Mouse (Mus musculus) neural tube, embryonic 12.5 days (tissue): ENCODE measurements around the gene Trmt44. TPM values are rescaled to one million over a fixed set of nuclear protein-coding genes. Genes with fewer than 3 reads are reported as not detected.
"Not testable (repeated sequence)": the region's sequence is repeated elsewhere in the genome, so short reads cannot be mapped to it uniquely, and the experiment has no call there.

Experiments
- ATAC-seq: fragments of 200-750 bp; cut with Nextera tagmentation; 2 replicates; pipeline ENCODE4 v1.8.0; 2017; ENCODE audit warnings: low read depth, mild to moderate bottlenecking, moderate TSS enrichment, moderate library complexity; ENCODE audit not compliant: low FRiP score
- H3K27ac ChIP-seq: fragments of 300-500 bp; sonication (generic); 2 replicates; pipeline ENCODE4 v1.5.1; 2016
- H3K27me3 ChIP-seq: fragments of 300-500 bp; sonication (generic); replicated peaks from 2 replicates; pipeline ENCODE4 v1.6.1; 2016; ENCODE audit warnings: mild to moderate bottlenecking
- H3K36me3 ChIP-seq: fragments of 300-500 bp; sonication (generic); 2 replicates; pipeline ENCODE4 v1.6.1; 2016; ENCODE audit warnings: mild to moderate bottlenecking
- H3K4me1 ChIP-seq: fragments of 300-500 bp; sonication (generic); 2 replicates; pipeline ENCODE4 v1.6.1; 2016
- H3K4me2 ChIP-seq: fragments of 300-500 bp; sonication (generic); replicated peaks from 2 replicates; pipeline ENCODE4 v1.6.1; 2016; ENCODE audit warnings: mild to moderate bottlenecking
- H3K4me3 ChIP-seq: fragments of 300-500 bp; sonication (generic); 2 replicates; pipeline ENCODE4 v1.5.1; 2016
- H3K9ac ChIP-seq: fragments of 300-500 bp; sonication (generic); 2 replicates; pipeline ENCODE4 v1.6.1; 2016; ENCODE audit warnings: mild to moderate bottlenecking
- H3K9me3 ChIP-seq: fragments of 300-500 bp; sonication (generic); 2 replicates; pipeline ENCODE4 v1.6.1; 2016; ENCODE audit warnings: mild to moderate bottlenecking
- WGBS: fragments of 180-500 bp; shearing (Covaris S2); methylation state at CpG from one replicate; pipeline ENCODE4 v1.1.7; 2016; 5-methylcytosine and 5-hydroxymethylcytosine counted together
- polyA plus RNA-seq: library from polyadenylated mRNA; unstranded; fragments of >200 nt; fragmentation: Nextera tagmentation; extraction: Ambion mirVana; gene quantifications from 2 replicates; pipeline ENCODE4 v1.2.1, GENCODE M21; 2016

Gene Trmt44
- polyA plus RNA-seq, 1 experiment from 2014 or later, result 9.7 TPM

- ATAC-seq, result no peak
- H3K4me2 ChIP-seq, result no peak overlapping the region
- peaks cover 26% of the 10 kb centered on the region for H3K36me3 ChIP-seq
- peaks cover 19% of the 10 kb centered on the region for H3K4me1 ChIP-seq
- H3K9ac ChIP-seq, result no peak overlapping the region
- no peaks in the 10 kb centered on the region for H3K27me3 ChIP-seq
- WGBS, result 83% methylated on average over 7 of the region's 7 CpGs
- no peak overlapping the region for H3K4me3 ChIP-seq
- no peak overlapping the region for H3K27ac ChIP-seq
- H3K9me3 ChIP-seq, result no peaks in the 10 kb centered on the region
Measured at GRCm38 (mm10) chr5:35605355-35605754, 30.5 kb upstream of the Trmt44 start.

- peaks cover 55% of the 10 kb centered on the region for H3K36me3 ChIP-seq
- no peaks in the 10 kb centered on the region for H3K9me3 ChIP-seq
- no peak overlapping the region for H3K9ac ChIP-seq
- H3K4me2 ChIP-seq, result no peak overlapping the region
- no peaks in the 10 kb centered on the region for H3K27me3 ChIP-seq
- H3K4me1 ChIP-seq, result no peaks in the 10 kb centered on the region
- 96% methylated on average over 8 of the region's 8 CpGs for WGBS
- no peak overlapping the region for H3K27ac ChIP-seq
- no peak overlapping the region for H3K4me3 ChIP-seq
- ATAC-seq, result no peak
Measured at GRCm38 (mm10) chr5:35601526-35601925, 26.7 kb upstream of the Trmt44 start.

- 84% methylated on average over 11 of the region's 11 CpGs for WGBS
- Histone ChIP-seq H3K9ac (no peak overlapping the region), H3K4me2 (no peak overlapping the region), H3K27ac (no peak overlapping the region), H3K4me1 (no peaks in the 10 kb centered on the region), H3K36me3 (peaks cover 55% of the 10 kb centered on the region), H3K9me3 (no peaks in the 10 kb centered on the region), H3K27me3 (no peaks in the 10 kb centered on the region), H3K4me3 (no peak overlapping the region)
- no peak for ATAC-seq
Measured at GRCm38 (mm10) chr5:35600233-35600632, 25.4 kb upstream of the Trmt44 start.

- WGBS, result 86% methylated on average over 18 of the region's 18 CpGs
- Histone ChIP-seq H3K27me3 (no peaks in the 10 kb centered on the region), H3K36me3 (peaks cover 62% of the 10 kb centered on the region), H3K4me1 (no peaks in the 10 kb centered on the region), H3K27ac (no peak overlapping the region), H3K9me3 (no peaks in the 10 kb centered on the region), H3K4me2 (no peak overlapping the region), H3K9ac (no peak overlapping the region), H3K4me3 (no peak overlapping the region)
- no peak for ATAC-seq
Measured at GRCm38 (mm10) chr5:35596169-35597160, 21.6 kb upstream of the Trmt44 start.

- Histone ChIP-seq H3K4me1 (no peaks in the 10 kb centered on the region), H3K27ac (no peak overlapping the region), H3K36me3 (peaks cover 64% of the 10 kb centered on the region), H3K9me3 (no peaks in the 10 kb centered on the region), H3K4me3 (no peak overlapping the region), H3K9ac (no peak overlapping the region), H3K4me2 (no peak overlapping the region), H3K27me3 (no peaks in the 10 kb centered on the region)
- WGBS, result 20% methylated on average over 4 of the region's 4 CpGs
- ATAC-seq, result no peak
Measured at GRCm38 (mm10) chr5:35595706-35596105, 20.8 kb upstream of the Trmt44 start.

- peaks cover 64% of the 10 kb centered on the region for H3K36me3 ChIP-seq
- 94% methylated on average over 4 of the region's 4 CpGs for WGBS
- ATAC-seq, result no peak
Measured at GRCm38 (mm10) chr5:35594768-35595167, 19.9 kb upstream of the Trmt44 start.

GRCm38 (mm10) chr5:35593272-35593671 lies 18.4 kb upstream of the Trmt44 start:
- WGBS, result 89% methylated on average over 6 of the region's 6 CpGs
- peaks cover 66% of the 10 kb centered on the region for H3K36me3 ChIP-seq
- H3K27me3 ChIP-seq, result no peaks in the 10 kb centered on the region
- no peak overlapping the region for H3K9ac ChIP-seq
- no peak overlapping the region for H3K4me3 ChIP-seq
- 0 out of 2 replicates have a peak, but pooled peaks cover 3% of the 10 kb centered on the region for H3K9me3 ChIP-seq
- H3K4me2 ChIP-seq, result no peak overlapping the region
- no peaks in the 10 kb centered on the region for H3K4me1 ChIP-seq
- no peak for ATAC-seq
- H3K27ac ChIP-seq, result no peak overlapping the region

More at GRCm38 (mm10) chr5:35594768-35595167, 19.9 kb upstream of the Trmt44 start:
- Histone ChIP-seq H3K4me2 (no peak overlapping the region), H3K27ac (no peak overlapping the region), H3K4me1 (no peaks in the 10 kb centered on the region), H3K27me3 (no peaks in the 10 kb centered on the region), H3K9ac (no peak overlapping the region), H3K9me3 (0 out of 2 replicates have a peak, but pooled peaks cover 3% of the 10 kb centered on the region), H3K4me3 (no peak overlapping the region)

GRCm38 (mm10) chr5:35592824-35593223 lies 18.0 kb upstream of the Trmt44 start:
- Histone ChIP-seq H3K4me2 (no peak overlapping the region), H3K9me3 (0 out of 2 replicates have a peak, but pooled peaks cover 3% of the 10 kb centered on the region), H3K36me3 (peaks cover 66% of the 10 kb centered on the region), H3K27me3 (no peaks in the 10 kb centered on the region), H3K9ac (no peak overlapping the region), H3K4me3 (no peak overlapping the region), H3K4me1 (no peaks in the 10 kb centered on the region), H3K27ac (no peak overlapping the region)
- ATAC-seq, result no peak
- 79% methylated on average over 4 of the region's 4 CpGs for WGBS

GRCm38 (mm10) chr5:35592081-35592736 lies 17.3 kb upstream of the Trmt44 start:
- Histone ChIP-seq H3K27me3 (no peaks in the 10 kb centered on the region), H3K4me1 (no peaks in the 10 kb centered on the region), H3K4me2 (no peak overlapping the region), H3K9me3 (0 out of 2 replicates have a peak, but pooled peaks cover 3% of the 10 kb centered on the region), H3K36me3 (peaks cover 61% of the 10 kb centered on the region), H3K27ac (no peak overlapping the region), H3K9ac (no peak overlapping the region), H3K4me3 (no peak overlapping the region)
- 84% methylated on average over 21 of the region's 21 CpGs for WGBS
- ATAC-seq, result no peak

- WGBS, result 91% methylated on average over 4 of the region's 4 CpGs
- H3K9me3 ChIP-seq, result 0 out of 2 replicates have a peak, but pooled peaks cover 3% of the 10 kb centered on the region
- H3K9ac ChIP-seq, result no peak overlapping the region
- peaks cover 60% of the 10 kb centered on the region for H3K36me3 ChIP-seq
- no peak overlapping the region for H3K27ac ChIP-seq
- no peaks in the 10 kb centered on the region for H3K4me1 ChIP-seq
- H3K4me3 ChIP-seq, result no peak overlapping the region
- H3K4me2 ChIP-seq, result no peak overlapping the region
- H3K27me3 ChIP-seq, result no peaks in the 10 kb centered on the region
- ATAC-seq, result no peak
Measured at GRCm38 (mm10) chr5:35591497-35591896, 16.6 kb upstream of the Trmt44 start.

- H3K4me3 ChIP-seq, H3K27ac ChIP-seq, H3K4me2 ChIP-seq, H3K9ac ChIP-seq, H3K9me3 ChIP-seq, ATAC-seq, H3K27me3 ChIP-seq: not testable (repeated sequence)
- Histone ChIP-seq H3K36me3 (peaks cover 15% of the 10 kb centered on the region), H3K4me1 (peaks cover 13% of the 10 kb centered on the region)
- WGBS, result 89% methylated on average over 2 of the region's 2 CpGs
Measured at GRCm38 (mm10) chr5:35584259-35584658, 9.4 kb upstream of the Trmt44 start.

GRCm38 (mm10) chr5:35583221-35583783 lies 8.4 kb upstream of the Trmt44 start:
- H3K27ac ChIP-seq, result no peak overlapping the region

More at GRCm38 (mm10) chr5:35583221-35583783, 8.4 kb upstream of the Trmt44 start:
- Histone ChIP-seq H3K9me3 (no peaks in the 10 kb centered on the region), H3K4me1 (peaks cover 13% of the 10 kb centered on the region), H3K9ac (peak overlapping the region; percentile 33), H3K4me2 (peak overlapping the region; percentile 72), H3K27me3 (no peaks in the 10 kb centered on the region), H3K4me3 (peak overlapping the region; percentile 55), H3K36me3 (peaks cover 5% of the 10 kb centered on the region; the same call in 1 of the 2 replicates)
- 5% methylated on average over 17 of the region's 17 CpGs for WGBS
- ATAC-seq, result peak; percentile 46; the same call in 1 of the 2 replicates
